Mouse (Mus musculus) adrenal gland, postnatal 14 days (tissue): ENCODE results near the gene 9130023H24Rik. TPM values are rescaled to one million over a fixed set of nuclear protein-coding genes. Genes with fewer than 3 reads are reported as not detected.
A peak's percentile ranks its signal among the peaks of the same experiment; 100 is the strongest.

Experiments
- DNase-seq: peaks from one replicate; pipeline ENCODE4 v3.0.0; 2021; ENCODE audit warnings: mixed read lengths
- total RNA-seq: library from RNA; stranded (reverse); gene quantifications from 2 replicates; pipeline ENCODE4 v1.2.3, GENCODE M21; 2021

Gene 9130023H24Rik
- total RNA-seq, 1 experiment from 2014 or later: 7.2 TPM

GRCm38 (mm10) chr7:128246496-128247391 lies 8.9 kb upstream of the 9130023H24Rik start, which contains the start of gene Tgfb1i1:
Tgfb1i1 (plus strand) TSS chr7:128246812.
- DNase-seq: peak; percentile 69

GRCm38 (mm10) chr7:128245547-128245946 lies 7.7 kb upstream of the 9130023H24Rik start:
- no peak for DNase-seq

- no peak for DNase-seq
Observed at GRCm38 (mm10) chr7:128244410-128245025, 6.7 kb upstream of the 9130023H24Rik start.

GRCm38 (mm10) chr7:128243921-128244320 lies 6.1 kb upstream of the 9130023H24Rik start:
- no peak for DNase-seq

GRCm38 (mm10) chr7:128242331-128242730 lies 4.5 kb upstream of the 9130023H24Rik start:
- DNase-seq: no peak

- peak; percentile 29 for DNase-seq
Observed at GRCm38 (mm10) chr7:128240131-128240784, 2.4 kb upstream of the 9130023H24Rik start.

GRCm38 (mm10) chr7:128238991-128239390 lies 1.2 kb upstream of the 9130023H24Rik start:
- DNase-seq: peak; percentile 52

- no peak for DNase-seq
Observed at GRCm38 (mm10) chr7:128237593-128237926, 271 bp downstream of the 9130023H24Rik start.

GRCm38 (mm10) chr7:128236856-128237592 lies 807 bp downstream of the 9130023H24Rik start, which contains the start of gene Armc5:
Armc5 (plus strand) TSS chr7:128237342.
- peak; percentile 92 for DNase-seq

- no peak for DNase-seq
Observed at GRCm38 (mm10) chr7:128236426-128236825, 1.4 kb downstream of the 9130023H24Rik start.

- no peak for DNase-seq
Observed at GRCm38 (mm10) chr7:128235481-128235880, 2.4 kb downstream of the 9130023H24Rik start.

GRCm38 (mm10) chr7:128234796-128235195 lies 3.0 kb downstream of the 9130023H24Rik start:
- no peak for DNase-seq

- DNase-seq: peak; percentile 17
Observed at GRCm38 (mm10) chr7:128231741-128232140, 6.1 kb downstream of the 9130023H24Rik start.

- DNase-seq: no peak
Observed at GRCm38 (mm10) chr7:128220936-128221335, 16.9 kb downstream of the 9130023H24Rik start.

GRCm38 (mm10) chr7:128219952-128220351 lies 17.9 kb downstream of the 9130023H24Rik start:
- DNase-seq: no peak

GRCm38 (mm10) chr7:128209826-128210225 lies 28.0 kb downstream of the 9130023H24Rik start:
- DNase-seq: no peak

GRCm38 (mm10) chr7:128208187-128208586 lies 29.6 kb downstream of the 9130023H24Rik start:
- peak; percentile 80 for DNase-seq

GRCm38 (mm10) chr7:128206152-128206551 lies 31.7 kb downstream of the 9130023H24Rik start, which contains the start of gene Cox6a2:
Cox6a2 (minus strand) TSS chr7:128206387.
- no peak for DNase-seq

GRCm38 (mm10) chr7:128205695-128206094 lies 32.1 kb downstream of the 9130023H24Rik start:
- DNase-seq: no peak

- no peak for DNase-seq
Observed at GRCm38 (mm10) chr7:128204179-128204578, 33.7 kb downstream of the 9130023H24Rik start.

GRCm38 (mm10) chr7:128203071-128203470 lies 34.8 kb downstream of the 9130023H24Rik start:
- DNase-seq: no peak

GRCm38 (mm10) chr7:128201607-128202006 lies 36.2 kb downstream of the 9130023H24Rik start:
- no peak for DNase-seq
